Mouse (Mus musculus) cortical plate, adult 2 months (tissue): Measurements from ENCODE around the gene AC153137.1.

Experiments
- CTCF ChIP-seq: fragments of 200-500 bp; IDR thresholded peaks from 2 replicates; pipeline ENCODE4 v1.5.1; 2011; ENCODE audit warnings: mild to moderate bottlenecking, control low read depth, low read length; ENCODE audit not compliant: insufficient read depth; ENCODE audit errors: extremely low read depth
- POLR2A ChIP-seq: fragments of 200-500 bp; IDR thresholded peaks from 2 replicates; pipeline ENCODE4 v1.6.1; 2011; ENCODE audit warnings: mild to moderate bottlenecking, low read length, control low read depth; ENCODE audit not compliant: insufficient read depth; ENCODE audit errors: extremely low read depth

GRCm38 (mm10) chr1:30930194-30930593 lies 47.6 kb downstream of the AC153137.1 start:
- TF ChIP-seq POLR2A (no peak), CTCF (no peak)
